Mouse (Mus musculus) kidney, postnatal 0 days (tissue): Measurements from ENCODE around the gene 6330409D20Rik. TPM values are rescaled to one million over a fixed set of nuclear protein-coding genes. Genes with fewer than 3 reads are reported as not detected.

Experiments used
- ATAC-seq: fragments of 200-750 bp; cut with Nextera tagmentation; replicated peaks from 2 replicates; pipeline ENCODE4 v1.8.0; 2017; ENCODE audit warnings: low read depth, moderate number of reproducible peaks, moderate TSS enrichment, moderate library complexity; ENCODE audit not compliant: low FRiP score
- DNase-seq: peaks from one replicate; pipeline ENCODE4 v3.0.0-alpha.2; 2016; ENCODE audit warnings: low spot score
- H3K27ac ChIP-seq: fragments of 300-500 bp; sonication (generic); 2 replicates; pipeline ENCODE4 v1.5.1; 2014; ENCODE audit warnings: mild to moderate bottlenecking
- H3K27me3 ChIP-seq: fragments of 300-500 bp; sonication (generic); 2 replicates; pipeline ENCODE4 v1.6.1; 2014; ENCODE audit warnings: low read length, mixed read lengths; ENCODE audit not compliant: insufficient read depth
- H3K36me3 ChIP-seq: fragments of 300-500 bp; sonication (generic); 2 replicates; pipeline ENCODE4 v1.6.1; 2014; ENCODE audit warnings: low read length, mixed read lengths; ENCODE audit not compliant: insufficient read depth
- H3K4me1 ChIP-seq: fragments of 300-500 bp; sonication (generic); replicated peaks from 2 replicates; pipeline ENCODE4 v1.6.1; 2014; ENCODE audit warnings: antibody characterized with exemption, low read length, mixed read lengths; ENCODE audit not compliant: insufficient read depth
- H3K4me2 ChIP-seq: fragments of 300-500 bp; sonication (generic); 2 replicates; pipeline ENCODE4 v1.6.1; 2014; ENCODE audit warnings: mild to moderate bottlenecking, low read length, moderate library complexity, mixed read lengths
- H3K4me3 ChIP-seq: fragments of 300-500 bp; sonication (generic); replicated peaks from 2 replicates; pipeline ENCODE4 v1.5.1; 2014; ENCODE audit warnings: low read depth, low read length
- H3K9ac ChIP-seq: fragments of 300-500 bp; sonication (generic); 2 replicates; pipeline ENCODE4 v1.6.1; 2014; ENCODE audit warnings: low read depth, low read length
- H3K9me3 ChIP-seq: fragments of 300-500 bp; sonication (generic); replicated peaks from 2 replicates; pipeline ENCODE4 v1.6.1; 2016; ENCODE audit warnings: low read length, inconsistent platforms, mixed read lengths
- CTCF ChIP-seq: IDR thresholded peaks from 2 replicates; pipeline ENCODE4 v1.5.1; 2016; ENCODE audit warnings: antibody characterized with exemption, low read depth, mild to moderate bottlenecking, moderate library complexity
- WGBS: fragments of 180-500 bp; shearing (Covaris S2); extraction: QIAGEN DNeasy Blood & Tissue Kit; methylation state at CpG from one replicate; pipeline ENCODE4 v1.1.7; 2014; 5-methylcytosine and 5-hydroxymethylcytosine counted together
- polyA plus RNA-seq: library from polyadenylated mRNA; unstranded; fragments of >200 nt; fragmentation: Nextera tagmentation; extraction: Ambion mirVana; gene quantifications from 2 replicates; pipeline ENCODE4 v1.2.1, GENCODE M21; 2015

The 6330409D20Rik gene
- polyA plus RNA-seq: 0.11 TPM in 1 of 2 replicates, not detected in the other

GRCm38 (mm10) chr2:32740916-32741272 lies at the start of gene 6330409D20Rik:
6330409D20Rik (minus strand) TSS chr2:32741016.
- no peaks in the 10 kb centered on the region; the same call in 1 of the 2 replicates for H3K27me3 ChIP-seq
- WGBS: 17% methylated on average over 11 of the region's 11 CpGs
- ATAC-seq: no peak

GRCm38 (mm10) chr2:32788581-32788980 lies 47.8 kb upstream of the 6330409D20Rik start:
- Histone ChIP-seq H3K9me3 (no peaks in the 10 kb centered on the region), H3K4me3 (no peak overlapping the region), H3K27ac (no peak overlapping the region), H3K4me1 (no peaks in the 10 kb centered on the region), H3K9ac (no peak overlapping the region), H3K27me3 (no peaks in the 10 kb centered on the region), H3K4me2 (no peak overlapping the region), H3K36me3 (no peaks in the 10 kb centered on the region)
- TF ChIP-seq CTCF: no peak
- ATAC-seq: no peak
- 56% methylated on average over 2 of the region's 2 CpGs for WGBS
- no peak for DNase-seq

More at GRCm38 (mm10) chr2:32740916-32741272, at the start of gene 6330409D20Rik:
- Histone ChIP-seq H3K36me3 (peaks cover 6% of the 10 kb centered on the region; the same call in 1 of the 2 replicates), H3K4me2 (peak within 1 kb of the TSS; percentile 70), H3K9ac (peak within 1 kb of the TSS; percentile 9), H3K4me1 (peaks cover 13% of the 10 kb centered on the region; the same call in 1 of the 2 replicates), H3K9me3 (no peaks in the 10 kb centered on the region), H3K27ac (no peak within 1 kb of the TSS), H3K4me3 (peak within 1 kb of the TSS; percentile 28)
- no peak for TF ChIP-seq CTCF
- DNase-seq: no peak

- TF ChIP-seq CTCF: peak; percentile 70
- no peak overlapping the region for H3K4me2 ChIP-seq
- peak; percentile 53 for DNase-seq
- H3K4me1 ChIP-seq: no peaks in the 10 kb centered on the region
- 50% methylated on average over 6 of the region's 6 CpGs for WGBS
- H3K27me3 ChIP-seq: no peaks in the 10 kb centered on the region
- H3K27ac ChIP-seq: no peak overlapping the region
- no peak for ATAC-seq
- no peaks in the 10 kb centered on the region for H3K36me3 ChIP-seq
- H3K9ac ChIP-seq: no peak overlapping the region
- no peak overlapping the region for H3K4me3 ChIP-seq
- no peaks in the 10 kb centered on the region for H3K9me3 ChIP-seq
These were observed 46.4 kb upstream of the 6330409D20Rik start for GRCm38 (mm10) chr2:32787176-32787575.

GRCm38 (mm10) chr2:32784048-32784681 lies 43.3 kb upstream of the 6330409D20Rik start, which contains the start of gene Cfap157:
Cfap157 (minus strand) TSS chr2:32784428.
- 56% methylated on average over 4 of the region's 4 CpGs for WGBS
- ATAC-seq (no peak), DNase-seq (peak; percentile 79)
- Histone ChIP-seq H3K9ac (peak within 1 kb of the TSS; percentile 40; the same call in 1 of the 2 replicates), H3K4me1 (no peaks in the 10 kb centered on the region), H3K9me3 (no peaks in the 10 kb centered on the region), H3K27ac (no peak within 1 kb of the TSS), H3K4me2 (no peak within 1 kb of the TSS), H3K27me3 (no peaks in the 10 kb centered on the region), H3K4me3 (no peak within 1 kb of the TSS), H3K36me3 (no peaks in the 10 kb centered on the region)
- TF ChIP-seq CTCF: no peak

GRCm38 (mm10) chr2:32781710-32782109 lies 40.9 kb upstream of the 6330409D20Rik start:
- H3K4me3 ChIP-seq: no peak overlapping the region
- ATAC-seq (no peak), DNase-seq (no peak)
- no peaks in the 10 kb centered on the region for H3K27me3 ChIP-seq
- H3K36me3 ChIP-seq: no peaks in the 10 kb centered on the region
- no peaks in the 10 kb centered on the region for H3K9me3 ChIP-seq
- no peak overlapping the region for H3K27ac ChIP-seq
- 75% methylated on average over 6 of the region's 6 CpGs for WGBS
- H3K9ac ChIP-seq: no peak overlapping the region
- no peaks in the 10 kb centered on the region for H3K4me1 ChIP-seq
- no peak overlapping the region for H3K4me2 ChIP-seq
- TF ChIP-seq CTCF: no peak

GRCm38 (mm10) chr2:32779714-32780113 lies 38.9 kb upstream of the 6330409D20Rik start:
- H3K27me3 ChIP-seq: no peaks in the 10 kb centered on the region; the same call in 1 of the 2 replicates
- H3K36me3 ChIP-seq: no peaks in the 10 kb centered on the region
- no peak overlapping the region for H3K4me3 ChIP-seq
- H3K4me1 ChIP-seq: peaks cover 4% of the 10 kb centered on the region
- H3K9me3 ChIP-seq: no peaks in the 10 kb centered on the region
- DNase-seq (no peak), ATAC-seq (no peak)
- no peak for TF ChIP-seq CTCF
- 93% methylated on average over 6 of the region's 6 CpGs for whole genome bisulfite sequencing
- no peak overlapping the region for H3K4me2 ChIP-seq
- no peak overlapping the region for H3K9ac ChIP-seq
- no peak overlapping the region for H3K27ac ChIP-seq
